Mouse (Mus musculus) limb, embryonic 11.5 days (tissue): ENCODE measurements around the gene Pcsk4. TPM values are rescaled to one million over a fixed set of nuclear protein-coding genes. Genes with fewer than 3 reads are reported as not detected.

Experiments used
- ATAC-seq: fragments of 200-750 bp; cut with Nextera tagmentation; 2 replicates; pipeline ENCODE4 v1.8.0; 2017; ENCODE audit warnings: low read depth; ENCODE audit not compliant: insufficient number of reproducible peaks, low FRiP score, low TSS enrichment
- DNase-seq: peaks from one replicate; pipeline ENCODE4 v3.0.0-alpha.2; 2015; ENCODE audit warnings: low spot score
- H3K27ac ChIP-seq: fragments of 300-500 bp; sonication (generic); replicated peaks from 2 replicates; pipeline ENCODE4 v1.5.1; 2014; ENCODE audit warnings: low read depth, mild to moderate bottlenecking, low read length
- H3K27me3 ChIP-seq: fragments of 300-500 bp; sonication (generic); 2 replicates; pipeline ENCODE4 v1.6.1; 2014; ENCODE audit warnings: mild to moderate bottlenecking, low read length, mixed read lengths; ENCODE audit not compliant: control insufficient read depth, insufficient read depth
- H3K36me3 ChIP-seq: fragments of 300-500 bp; sonication (generic); 2 replicates; pipeline ENCODE4 v1.6.1; 2014; ENCODE audit warnings: mild to moderate bottlenecking, low read length, moderate library complexity, mixed read lengths; ENCODE audit not compliant: control insufficient read depth, insufficient read depth
- H3K4me1 ChIP-seq: fragments of 300-500 bp; sonication (generic); 2 replicates; pipeline ENCODE4 v1.6.1; 2014; ENCODE audit warnings: low read length, mixed read lengths; ENCODE audit not compliant: control insufficient read depth, insufficient read depth
- H3K4me2 ChIP-seq: fragments of 300-500 bp; sonication (generic); 2 replicates; pipeline ENCODE4 v1.6.1; 2014; ENCODE audit warnings: low read depth, mild to moderate bottlenecking, moderate library complexity; ENCODE audit not compliant: severe bottlenecking
- H3K4me3 ChIP-seq: fragments of 300-500 bp; sonication (generic); 2 replicates; pipeline ENCODE4 v1.5.1; 2014; ENCODE audit warnings: low read depth, low read length
- H3K9ac ChIP-seq: fragments of 300-500 bp; sonication (generic); 2 replicates; pipeline ENCODE4 v1.6.1; 2014; ENCODE audit warnings: mild to moderate bottlenecking, low read length
- H3K9me3 ChIP-seq: fragments of 300-500 bp; sonication (generic); 2 replicates; pipeline ENCODE4 v1.6.1; 2016; ENCODE audit warnings: low read length; ENCODE audit not compliant: control insufficient read depth
- WGBS: fragments of 180-500 bp; shearing (Covaris S2); extraction: QIAGEN DNeasy Blood & Tissue Kit; methylation state at CpG from one replicate; pipeline ENCODE4 v1.1.7; 2014; 5-methylcytosine and 5-hydroxymethylcytosine counted together
- polyA plus RNA-seq: library from polyadenylated mRNA; unstranded; fragments of >200 nt; fragmentation: Nextera tagmentation; extraction: Ambion mirVana; gene quantifications from 2 replicates; pipeline ENCODE4 v1.2.1, GENCODE M21; 2014

Pcsk4 gene
- polyA plus RNA-seq, 1 experiment from 2014 or later, result 4.4 TPM

DNA sequence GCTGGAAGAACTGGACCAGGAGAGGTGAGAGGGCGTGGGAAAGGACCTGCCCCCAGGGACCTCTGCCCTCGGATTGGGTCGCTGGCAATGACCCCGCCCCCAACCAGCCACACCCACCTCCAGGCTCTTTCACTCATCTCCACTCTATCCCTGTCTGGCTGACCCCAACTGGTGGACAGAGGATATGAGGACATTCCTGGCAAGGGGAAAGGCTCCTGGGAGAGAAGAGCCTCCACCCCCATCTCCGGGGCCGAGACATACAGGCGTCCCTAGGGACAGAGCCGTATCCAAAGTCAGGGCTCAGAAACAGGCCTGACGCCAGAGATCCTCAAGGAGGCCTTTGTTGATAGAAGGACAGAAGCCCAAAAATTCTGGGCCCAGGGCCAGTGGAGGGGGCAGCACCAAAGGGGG, 26.8 kb downstream of the Pcsk4 start:
- DNase-seq (no peak), ATAC-seq (no peak)
- Histone ChIP-seq H3K4me3 (no peak overlapping the region), H3K4me1 (0 out of 2 replicates have a peak, but pooled peaks cover 3% of the 10 kb centered on the region), H3K27me3 (peaks cover 77% of the 10 kb centered on the region), H3K36me3 (no peaks in the 10 kb centered on the region), H3K27ac (no peak overlapping the region), H3K9ac (no peak overlapping the region), H3K9me3 (no peaks in the 10 kb centered on the region), H3K4me2 (no peak overlapping the region)
- 15% methylated on average over 9 of the region's 9 CpGs for WGBS

GRCm38 (mm10) chr10:80302082-80302355, 27.3 kb downstream of the Pcsk4 start:
- peaks cover 75% of the 10 kb centered on the region for H3K27me3 ChIP-seq
- H3K9ac ChIP-seq, result no peak overlapping the region
- 43% methylated on average over 5 of the region's 5 CpGs for WGBS
- DNase-seq (no peak), ATAC-seq (no peak)
- H3K4me3 ChIP-seq, result no peak overlapping the region
- 0 out of 2 replicates have a peak, but pooled peaks cover 3% of the 10 kb centered on the region for H3K4me1 ChIP-seq
- no peaks in the 10 kb centered on the region for H3K9me3 ChIP-seq
- no peak overlapping the region for H3K27ac ChIP-seq
- H3K36me3 ChIP-seq, result no peaks in the 10 kb centered on the region
- no peak overlapping the region for H3K4me2 ChIP-seq

- no peak overlapping the region for H3K4me3 ChIP-seq
- H3K27ac ChIP-seq, result no peak overlapping the region
- no peak overlapping the region for H3K4me2 ChIP-seq
- H3K36me3 ChIP-seq, result no peaks in the 10 kb centered on the region
- DNase-seq (no peak), ATAC-seq (no peak)
- peaks cover 69% of the 10 kb centered on the region for H3K27me3 ChIP-seq
- no peak overlapping the region for H3K9ac ChIP-seq
- WGBS, result 79% methylated on average over 10 of the region's 10 CpGs
- peaks cover 8% of the 10 kb centered on the region for H3K4me1 ChIP-seq
- no peaks in the 10 kb centered on the region for H3K9me3 ChIP-seq
Observed at GRCm38 (mm10) chr10:80301256-80302081, 27.8 kb downstream of the Pcsk4 start.

- peaks cover 13% of the 10 kb centered on the region for H3K4me1 ChIP-seq
- H3K9me3 ChIP-seq, result no peaks in the 10 kb centered on the region
- DNase-seq (no peak), ATAC-seq (no peak)
- H3K4me3 ChIP-seq, result no peak overlapping the region
- no peak overlapping the region for H3K9ac ChIP-seq
- H3K36me3 ChIP-seq, result no peaks in the 10 kb centered on the region
- peaks cover 63% of the 10 kb centered on the region for H3K27me3 ChIP-seq
- 26% methylated on average over 11 of the region's 11 CpGs for WGBS
- H3K27ac ChIP-seq, result no peak overlapping the region
- H3K4me2 ChIP-seq, result no peak overlapping the region
Observed at GRCm38 (mm10) chr10:80300672-80301181, 28.6 kb downstream of the Pcsk4 start.

- Histone ChIP-seq H3K27ac (no peak overlapping the region), H3K4me3 (peak overlapping the region; percentile 40; the same call in 1 of the 2 replicates), H3K4me2 (peak overlapping the region; percentile 63; the same call in 1 of the 2 replicates), H3K36me3 (no peaks in the 10 kb centered on the region), H3K27me3 (peaks cover 54% of the 10 kb centered on the region), H3K9me3 (no peaks in the 10 kb centered on the region), H3K4me1 (peaks cover 21% of the 10 kb centered on the region), H3K9ac (no peak overlapping the region)
- WGBS, result 49% methylated on average over 10 of the region's 10 CpGs
- ATAC-seq (no peak), DNase-seq (no peak)
Observed at GRCm38 (mm10) chr10:80299824-80300223, 29.5 kb downstream of the Pcsk4 start.

GRCm38 (mm10) chr10:80299301-80299700, 30.0 kb downstream of the Pcsk4 start:
- 6% methylated on average over 15 of the region's 15 CpGs for WGBS
- DNase-seq (no peak), ATAC-seq (no peak)
- H3K4me2 ChIP-seq, result peak overlapping the region; percentile 63
- peaks cover 49% of the 10 kb centered on the region for H3K27me3 ChIP-seq
- peaks cover 21% of the 10 kb centered on the region for H3K4me1 ChIP-seq
- peaks cover 3% of the 10 kb centered on the region; the same call in 1 of the 2 replicates for H3K36me3 ChIP-seq
- peak overlapping the region; percentile 40 for H3K4me3 ChIP-seq
- no peak overlapping the region for H3K27ac ChIP-seq
- peak overlapping the region; percentile 53 for H3K9ac ChIP-seq
- no peaks in the 10 kb centered on the region for H3K9me3 ChIP-seq

DNA sequence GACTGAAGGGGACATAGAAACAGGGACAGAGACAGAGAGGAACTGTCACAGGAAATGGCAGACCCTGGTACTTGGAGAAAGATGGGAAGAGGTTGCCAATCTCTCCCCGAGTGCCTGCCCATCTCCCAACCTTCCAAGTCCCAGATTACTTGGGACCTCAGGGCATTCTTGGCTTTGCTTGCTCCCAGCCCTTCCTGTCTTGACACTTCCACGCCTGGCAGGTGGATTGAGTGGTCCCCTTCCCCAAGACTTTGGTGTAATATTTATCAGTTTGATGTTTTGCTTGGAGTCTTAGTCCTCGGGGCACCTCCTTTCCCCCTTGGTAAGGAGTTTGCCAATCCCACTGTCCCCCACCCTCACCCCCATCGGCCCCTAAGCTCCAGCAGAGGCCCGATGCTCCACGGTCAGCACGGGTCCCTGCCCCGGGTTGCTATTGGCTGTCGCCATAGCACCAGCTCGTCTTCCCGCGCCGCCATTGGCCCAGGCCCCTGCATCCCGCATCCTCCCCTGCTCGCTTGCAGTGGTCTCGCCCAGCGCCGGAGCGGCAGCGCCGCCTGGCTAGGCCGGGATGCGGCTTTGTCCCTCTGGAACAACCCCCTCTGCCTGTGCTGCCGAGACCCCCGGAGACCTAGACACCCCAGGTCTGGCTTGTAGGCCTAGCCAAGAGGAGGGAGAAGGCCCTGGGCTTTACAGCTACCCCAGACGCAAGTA, 30.6 kb downstream of the Pcsk4 start:
- Histone ChIP-seq H3K27me3 (peaks cover 47% of the 10 kb centered on the region), H3K4me2 (peak overlapping the region; percentile 63), H3K9me3 (no peaks in the 10 kb centered on the region), H3K4me3 (peak overlapping the region; percentile 40), H3K36me3 (peaks cover 7% of the 10 kb centered on the region; the same call in 1 of the 2 replicates), H3K9ac (peak overlapping the region; percentile 53), H3K27ac (no peak overlapping the region), H3K4me1 (peaks cover 21% of the 10 kb centered on the region)
- peak; percentile 65; the same call in 1 of the 2 replicates for ATAC-seq
- peak; percentile 88 for DNase-seq
- WGBS, result 5% methylated on average over 26 of the region's 26 CpGs

- peaks cover 29% of the 10 kb centered on the region for H3K4me1 ChIP-seq
Observed at GRCm38 (mm10) chr10:80297526-80298133, 31.7 kb downstream of the Pcsk4 start.

More at GRCm38 (mm10) chr10:80297526-80298133, 31.7 kb downstream of the Pcsk4 start:
- no peak for DNase-seq
- Histone ChIP-seq H3K27ac (no peak overlapping the region), H3K4me2 (no peak overlapping the region), H3K9me3 (no peaks in the 10 kb centered on the region), H3K4me3 (no peak overlapping the region), H3K27me3 (peaks cover 43% of the 10 kb centered on the region), H3K36me3 (peaks cover 14% of the 10 kb centered on the region; the same call in 1 of the 2 replicates), H3K9ac (no peak overlapping the region)
- no peak for ATAC-seq
- 74% methylated on average over 8 of the region's 8 CpGs for WGBS
